8 mouse cellular contexts compared by ENCODE assay signal in the genomic region with DNA sequence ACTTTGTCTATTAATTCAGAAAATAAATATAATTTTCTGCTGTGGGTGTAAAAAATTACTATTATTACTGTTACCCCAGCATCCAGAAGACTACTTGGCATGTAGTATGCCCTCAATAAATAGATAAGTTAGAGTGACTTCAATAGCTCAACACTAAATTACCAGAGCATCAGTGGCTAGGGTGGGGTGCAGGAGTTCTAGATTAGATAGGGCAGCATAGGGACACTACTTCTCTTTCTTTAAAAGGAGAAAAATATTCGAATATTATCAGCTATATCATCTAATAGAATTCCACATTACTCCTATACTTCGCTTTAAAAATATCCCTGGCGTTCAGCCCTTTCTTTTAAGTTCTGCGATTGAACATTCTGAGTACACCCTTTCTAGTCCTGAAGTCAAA. TPM values are rescaled to one million over a fixed set of nuclear protein-coding genes. Genes with fewer than 3 reads are reported as not detected.
DNase-seq lines count a peak whose midpoint lies in the region; ATAC-seq lines count a peak whose summit lies in the region.

No protein-coding gene starts in this region.

- H3K4me3 ChIP-seq in lung, embryonic 15.5 days: peak overlapping the region; percentile 93
- H3K4me3 ChIP-seq in limb, embryonic 13.5 days: peak overlapping the region; percentile 77
- H3K4me3 ChIP-seq in neural tube, embryonic 15.5 days (replicated peaks): peak overlapping the region; percentile 94

- H3K27me3 ChIP-seq in lung, embryonic 15.5 days: no peaks in the 10 kb centered on the region
- no peaks in the 10 kb centered on the region; the same call in 1 of the 2 replicates for H3K27me3 ChIP-seq in limb, embryonic 13.5 days
- no peaks in the 10 kb centered on the region for H3K27me3 ChIP-seq in neural tube, embryonic 15.5 days (replicated peaks)

- H3K4me2 ChIP-seq in lung, embryonic 15.5 days: peak overlapping the region; percentile 71
- H3K4me2 ChIP-seq in limb, embryonic 13.5 days (replicated peaks): peak overlapping the region; percentile 67
- peak overlapping the region; percentile 62 for H3K4me2 ChIP-seq in neural tube, embryonic 15.5 days

- DNase-seq in lung, postnatal 14 days: no peak
- no peak for DNase-seq in adrenal gland, postnatal 4 days (ENCODE audit: low spot score in 2 of 2)
- DNase-seq in embryo, embryonic 11 days: no peak
- DNase-seq in right cerebral cortex, postnatal 25 days: no peak

- no peak for ATAC-seq in lung, embryonic 15.5 days (ENCODE audit: borderline replicate concordance, extremely low read depth, low FRiP score, low TSS enrichment)
- ATAC-seq in erythroblast, adult 5-6 weeks (replicated peaks; ENCODE audit: low FRiP score, poor library complexity, severe bottlenecking): 0 out of 2 replicates have a peak, but pooled peaks have one; percentile 38
- ATAC-seq in limb, embryonic 13.5 days (ENCODE audit: low FRiP score, low read depth): no peak
- ATAC-seq in neural tube, embryonic 15.5 days (ENCODE audit: low FRiP score): peak; percentile 1; the same call in 1 of the 2 replicates

- H3K27ac ChIP-seq in lung, embryonic 15.5 days: peak overlapping the region; percentile 96
- H3K27ac ChIP-seq in limb, embryonic 13.5 days: no peak overlapping the region
- peak overlapping the region; percentile 86 for H3K27ac ChIP-seq in neural tube, embryonic 15.5 days (replicated peaks)

- WGBS in lung, embryonic 15.5 days: 15% methylated on average over 4 of the region's 4 CpGs
- 34% methylated on average over 4 of the region's 4 CpGs for WGBS in limb, embryonic 13.5 days
- 37% methylated on average over 4 of the region's 4 CpGs for WGBS in neural tube, embryonic 15.5 days

- H3K9ac ChIP-seq in lung, embryonic 15.5 days: peak overlapping the region; percentile 86
- H3K9ac ChIP-seq in limb, embryonic 13.5 days: peak overlapping the region; percentile 59
- H3K9ac ChIP-seq in neural tube, embryonic 15.5 days (replicated peaks): peak overlapping the region; percentile 72

- no peaks in the 10 kb centered on the region for H3K36me3 ChIP-seq in lung, embryonic 15.5 days
- peaks cover 3% of the 10 kb centered on the region; the same call in 1 of the 2 replicates for H3K36me3 ChIP-seq in limb, embryonic 13.5 days
- H3K36me3 ChIP-seq in neural tube, embryonic 15.5 days: no peaks in the 10 kb centered on the region

- H3K9me3 ChIP-seq in lung, embryonic 15.5 days: no peaks in the 10 kb centered on the region
- no peaks in the 10 kb centered on the region for H3K9me3 ChIP-seq in limb, embryonic 13.5 days
- no peaks in the 10 kb centered on the region for H3K9me3 ChIP-seq in neural tube, embryonic 15.5 days (replicated peaks)

- H3K4me1 ChIP-seq in lung, embryonic 15.5 days: peaks cover 6% of the 10 kb centered on the region
- H3K4me1 ChIP-seq in limb, embryonic 13.5 days: peaks cover 7% of the 10 kb centered on the region
- H3K4me1 ChIP-seq in neural tube, embryonic 15.5 days: peaks cover 8% of the 10 kb centered on the region

RNA-seq across cellular contexts. Expression of a gene that starts 0.5 kb away (rescaled TPM):
- 72.3 and 75.5 TPM in 2 replicates for polyA plus RNA-seq in lung, embryonic 15.5 days (2015; fragmentation: Nextera tagmentation; extraction: Ambion mirVana)
- total RNA-seq in erythroblast, adult 5-6 weeks (2015; ENCODE audit: low replicate concordance): 10.6 and 15.9 TPM in 2 replicates
- 16.3 and 20.1 TPM in 2 replicates for total RNA-seq in erythroblast, adult 5-6 weeks (2017; ENCODE audit: low replicate concordance)
- 64.1 and 70.6 TPM in 2 replicates for polyA plus RNA-seq in limb, embryonic 13.5 days (2015; fragmentation: Nextera tagmentation; extraction: Ambion mirVana)
- polyA plus RNA-seq in neural tube, embryonic 15.5 days (2015; fragmentation: Nextera tagmentation; extraction: Ambion mirVana): 20.0 and 30.6 TPM in 2 replicates
- 10 to 100 TPM; 35.6 to 39.0 TPM for total RNA-seq in adrenal gland, postnatal 4 days (2021)

RNA-seq across cellular contexts. Expression of a gene that starts 0.5 kb away (rescaled TPM):
- 8.4 and 8.5 TPM in 2 replicates for polyA plus RNA-seq in lung, embryonic 15.5 days (2015; fragmentation: Nextera tagmentation; extraction: Ambion mirVana)
- total RNA-seq in erythroblast, adult 5-6 weeks (2015; ENCODE audit: low replicate concordance): 0.63 TPM in 1 of 2 replicates, not detected in the other
- 0.60 and 0.98 TPM in 2 replicates for total RNA-seq in erythroblast, adult 5-6 weeks (2017; ENCODE audit: low replicate concordance)
- polyA plus RNA-seq in limb, embryonic 13.5 days (2015; fragmentation: Nextera tagmentation; extraction: Ambion mirVana): 9.2 and 10.3 TPM in 2 replicates
- 5.5 and 6.4 TPM in 2 replicates for polyA plus RNA-seq in neural tube, embryonic 15.5 days (2015; fragmentation: Nextera tagmentation; extraction: Ambion mirVana)
- total RNA-seq in adrenal gland, postnatal 4 days (2021): 10 to 100 TPM; 11.1 to 12.6 TPM

RNA-seq across cellular contexts. Expression of a gene that starts 32.4 kb away (rescaled TPM):
- polyA plus RNA-seq in lung, embryonic 15.5 days (2015; fragmentation: Nextera tagmentation; extraction: Ambion mirVana): 0.43 and 0.54 TPM in 2 replicates
- total RNA-seq in erythroblast, adult 5-6 weeks (2015; ENCODE audit: low replicate concordance): 33.4 and 40.5 TPM in 2 replicates
- 33.8 and 48.9 TPM in 2 replicates for total RNA-seq in erythroblast, adult 5-6 weeks (2017; ENCODE audit: low replicate concordance)
- 0.59 and 0.75 TPM in 2 replicates for polyA plus RNA-seq in limb, embryonic 13.5 days (2015; fragmentation: Nextera tagmentation; extraction: Ambion mirVana)
- polyA plus RNA-seq in neural tube, embryonic 15.5 days (2015; fragmentation: Nextera tagmentation; extraction: Ambion mirVana): 0.14 and 0.43 TPM in 2 replicates
- total RNA-seq in adrenal gland, postnatal 4 days (2021): 1 to 10 TPM; 1.1 to 2.2 TPM

Comparison
In these comparisons a context has a peak if more than half of its experiments do, and no peak if none do; other contexts are left out.
1. ATAC-seq: peak in erythroblast, adult 5-6 weeks (single experiment) and neural tube, embryonic 15.5 days (single experiment); none in lung, embryonic 15.5 days (single experiment) and limb, embryonic 13.5 days (single experiment).
2. Peak in every context shown above with its lines, with median percentiles within 50 percentile points of each other: H3K4me2 ChIP-seq, H3K4me3 ChIP-seq and H3K9ac ChIP-seq.